Mouse (Mus musculus) gastrocnemius, adult 8-10 months (tissue): ENCODE results near the gene Heatr6. TPM values are rescaled to one million over a fixed set of nuclear protein-coding genes. Genes with fewer than 3 reads are reported as not detected.

Source experiments
- DNase-seq, 2 experiments: peaks; one replicate each; pipeline ENCODE4 v3.0.0; 2022; ENCODE audit warnings: low spot score in 2 of 2
- total RNA-seq, 4 experiments: library from RNA; stranded (reverse); gene quantifications; 2 replicates each; pipeline ENCODE4 v1.2.4; 2022

Heatr6 gene
- total RNA-seq, 4 experiments from 2014 or later, result 8.2 to 9.1 (median 8.6) TPM

DNA sequence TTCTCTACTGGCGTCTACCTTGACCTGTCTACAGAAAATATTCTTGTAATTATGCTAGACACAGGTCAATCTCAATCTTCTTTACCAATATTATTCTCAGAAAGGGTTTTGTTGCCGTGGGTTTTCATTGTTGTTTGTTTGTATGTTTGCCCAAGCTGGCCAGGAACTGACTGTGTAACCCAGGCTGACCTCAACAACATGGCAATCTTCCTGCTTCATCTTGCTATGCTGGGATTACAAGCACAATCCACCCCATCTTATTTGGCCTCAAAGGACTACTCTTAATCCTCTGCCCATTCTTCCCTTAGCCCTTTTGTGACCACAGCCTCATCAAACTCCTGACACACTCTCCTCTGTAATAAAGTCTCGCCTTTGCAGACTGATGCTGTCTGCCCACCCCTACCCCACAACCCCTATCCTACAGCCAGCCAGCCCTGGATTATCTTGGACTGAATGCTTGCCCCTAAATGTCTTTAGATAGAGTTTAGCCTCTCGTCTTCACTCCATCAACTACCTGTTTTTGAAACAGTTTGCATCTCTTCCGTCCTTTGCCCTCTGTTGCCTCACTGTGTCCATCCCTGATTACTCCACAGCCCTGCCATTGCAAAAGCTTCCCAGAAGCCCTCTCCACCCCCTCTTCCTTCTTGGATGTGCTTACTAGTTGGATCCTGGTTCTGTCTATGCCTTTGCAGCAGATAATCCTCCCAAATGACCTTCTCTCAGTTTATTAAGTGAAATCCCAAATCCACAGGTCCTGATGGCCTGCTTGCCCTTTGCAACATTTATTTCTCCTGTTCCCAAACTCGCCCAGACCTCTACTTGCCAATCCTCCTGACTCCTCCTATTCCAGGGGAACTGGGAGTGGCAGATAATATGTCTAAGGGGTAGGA is 5.9 kb upstream of the Heatr6 start:
- DNase-seq, result no peak

DNA sequence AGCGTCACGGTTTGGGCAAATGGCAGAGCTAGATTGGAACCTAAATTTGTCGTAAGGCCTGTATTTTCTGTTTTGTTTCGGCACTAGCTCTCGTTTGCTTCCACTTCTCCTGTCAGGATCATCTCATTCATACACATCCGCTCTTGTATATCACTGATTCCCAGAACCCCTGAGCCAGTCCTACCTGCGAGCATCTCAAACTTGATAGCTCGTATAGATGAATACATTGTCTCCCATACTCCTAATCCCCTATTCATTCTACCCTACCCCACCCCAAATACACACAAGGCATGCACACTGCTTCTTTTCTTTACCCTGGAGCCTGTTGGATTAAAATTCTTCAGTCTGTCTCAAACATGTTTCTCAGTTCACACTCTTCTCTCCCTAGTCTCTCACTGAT is 731 bp downstream of the Heatr6 start:
- DNase-seq, result no peak

DNA sequence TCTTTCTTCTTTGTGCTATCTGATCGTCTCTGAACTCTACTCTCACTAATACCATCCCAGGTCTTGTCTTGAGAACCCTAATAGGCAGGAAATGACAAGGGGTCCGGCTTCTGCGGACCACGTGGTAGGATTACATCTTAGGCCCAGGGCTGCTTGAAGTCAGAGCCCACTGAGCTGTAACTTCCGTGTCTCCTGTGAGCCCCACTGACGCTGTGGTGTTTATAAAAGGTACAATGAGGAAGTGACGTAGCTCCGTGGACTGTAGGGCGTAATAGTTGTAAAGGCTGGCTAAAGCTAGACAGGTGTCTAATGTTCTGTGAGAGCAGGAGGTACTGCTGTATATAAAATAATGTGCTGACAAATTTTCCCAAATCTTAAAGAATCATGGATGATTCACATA is 13.8 kb downstream of the Heatr6 start:
- DNase-seq, result no peak

DNA sequence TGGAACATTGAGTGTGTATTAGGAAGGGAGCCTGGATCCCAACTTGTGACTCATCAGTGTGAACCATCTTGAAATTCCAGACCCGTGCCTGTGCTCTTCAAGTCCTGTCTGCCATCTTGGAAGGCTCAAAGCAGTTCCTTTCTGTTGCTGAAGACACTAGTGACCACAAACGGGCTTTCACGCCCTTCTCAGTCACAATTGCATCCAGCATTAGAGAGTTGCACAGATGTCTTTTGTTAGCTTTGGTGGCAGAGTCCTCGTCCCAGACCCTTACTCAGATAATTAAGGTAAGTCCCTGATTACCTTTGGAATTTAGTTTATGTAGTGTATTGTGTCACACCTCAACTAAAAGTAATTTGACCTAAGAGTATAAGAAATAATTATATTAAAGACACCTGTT is 15.5 kb downstream of the Heatr6 start:
- DNase-seq, result no peak

DNA sequence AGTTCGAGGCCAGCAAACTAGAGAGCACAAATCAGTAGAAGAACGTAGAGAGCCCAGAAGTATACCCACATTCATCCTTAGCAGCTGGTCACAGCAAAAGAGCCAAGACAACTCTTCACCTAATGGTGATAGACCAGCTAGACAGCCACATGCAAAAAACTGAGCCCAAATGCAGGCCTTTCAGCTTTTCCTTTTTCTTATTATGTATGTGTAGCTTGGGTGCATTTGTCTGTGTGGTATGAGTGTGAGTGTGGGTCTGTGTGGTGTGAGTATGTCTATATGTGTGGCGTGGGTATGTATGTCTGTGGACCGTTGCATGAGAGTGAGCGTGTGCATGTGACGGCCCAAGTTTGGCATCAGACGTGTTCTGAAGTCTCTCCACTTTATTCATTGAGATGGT is 17.5 kb downstream of the Heatr6 start:
- no peak for DNase-seq

DNA sequence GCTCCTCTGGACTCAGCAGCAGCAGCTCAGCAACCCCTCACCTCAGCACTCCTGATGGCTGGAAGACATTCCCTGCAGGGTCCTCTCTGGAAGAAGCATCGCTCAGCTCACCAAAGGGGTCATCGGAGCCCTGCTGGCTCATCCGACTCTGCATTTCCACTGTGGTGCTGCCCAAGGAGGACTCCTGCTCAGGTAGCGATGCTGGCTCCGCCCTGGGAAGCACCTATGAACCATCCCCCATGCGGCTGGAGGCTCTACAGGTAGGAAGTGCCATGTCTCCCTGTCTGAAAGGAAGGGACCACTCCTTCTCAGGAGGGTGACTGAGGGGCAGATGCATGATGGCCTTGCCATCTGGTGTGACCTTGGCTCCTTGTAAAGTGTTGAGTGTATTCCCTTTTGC is 18.8 kb downstream of the Heatr6 start:
- DNase-seq, result no peak

DNA sequence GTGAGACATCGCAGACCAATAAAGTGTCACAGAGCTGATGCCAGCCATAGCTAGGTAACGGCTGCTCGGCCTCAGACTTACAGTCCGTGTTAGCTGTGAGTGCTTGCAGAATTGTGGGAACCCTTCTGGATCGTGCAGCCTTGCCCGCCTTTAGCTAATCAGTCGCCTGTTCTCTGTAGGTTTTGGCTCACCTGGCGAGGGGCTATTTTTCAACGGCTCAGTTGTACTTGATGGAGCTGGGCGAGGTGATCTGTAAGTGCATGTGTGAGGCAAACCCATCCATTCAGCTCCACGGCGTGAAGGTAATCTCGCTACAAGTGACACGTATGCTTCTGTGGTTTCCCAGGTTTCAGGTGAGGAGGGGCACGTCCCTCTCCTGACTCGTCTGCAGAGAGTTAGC is 20.2 kb downstream of the Heatr6 start:
- no peak for DNase-seq

DNA sequence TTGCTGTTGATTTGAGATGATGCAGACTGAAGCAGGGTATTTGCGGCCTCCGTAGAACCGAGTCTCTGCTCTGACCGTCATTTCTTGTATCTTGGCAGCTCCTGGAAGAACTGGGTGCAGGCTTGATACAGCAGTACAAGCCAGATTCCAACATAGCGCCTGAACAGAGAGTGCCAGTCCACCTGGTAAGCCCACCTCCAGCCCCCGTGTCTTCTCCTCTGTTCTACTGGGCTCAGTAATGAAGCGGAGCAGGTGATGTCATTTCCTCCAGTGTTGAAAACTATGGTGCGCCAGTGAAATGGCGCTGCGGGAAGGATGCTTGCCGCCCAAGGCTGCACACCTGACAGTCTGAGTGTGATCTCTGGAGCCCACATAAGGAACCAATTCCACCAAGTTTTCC is 20.8 kb downstream of the Heatr6 start:
- no peak for DNase-seq

DNA sequence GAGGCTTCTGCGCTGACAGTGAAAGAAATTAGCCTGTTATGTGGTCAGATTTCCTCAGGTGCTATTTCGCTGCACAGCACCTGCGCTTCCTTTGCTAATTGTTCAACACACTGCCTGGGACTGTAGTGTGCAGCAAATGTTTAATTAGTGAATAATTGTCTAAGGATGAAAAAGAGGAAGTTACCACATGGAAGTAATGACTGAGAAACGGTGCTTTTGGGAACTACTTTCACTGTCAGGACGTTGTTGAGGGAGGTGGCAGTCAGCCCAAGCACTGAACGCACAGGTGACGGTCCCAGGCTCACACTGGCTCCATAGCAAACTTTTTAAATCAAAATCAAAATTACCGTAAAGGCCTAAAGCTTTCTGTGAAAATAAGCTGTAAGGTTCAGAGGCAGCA is 23.3 kb downstream of the Heatr6 start:
- no peak for DNase-seq

DNA sequence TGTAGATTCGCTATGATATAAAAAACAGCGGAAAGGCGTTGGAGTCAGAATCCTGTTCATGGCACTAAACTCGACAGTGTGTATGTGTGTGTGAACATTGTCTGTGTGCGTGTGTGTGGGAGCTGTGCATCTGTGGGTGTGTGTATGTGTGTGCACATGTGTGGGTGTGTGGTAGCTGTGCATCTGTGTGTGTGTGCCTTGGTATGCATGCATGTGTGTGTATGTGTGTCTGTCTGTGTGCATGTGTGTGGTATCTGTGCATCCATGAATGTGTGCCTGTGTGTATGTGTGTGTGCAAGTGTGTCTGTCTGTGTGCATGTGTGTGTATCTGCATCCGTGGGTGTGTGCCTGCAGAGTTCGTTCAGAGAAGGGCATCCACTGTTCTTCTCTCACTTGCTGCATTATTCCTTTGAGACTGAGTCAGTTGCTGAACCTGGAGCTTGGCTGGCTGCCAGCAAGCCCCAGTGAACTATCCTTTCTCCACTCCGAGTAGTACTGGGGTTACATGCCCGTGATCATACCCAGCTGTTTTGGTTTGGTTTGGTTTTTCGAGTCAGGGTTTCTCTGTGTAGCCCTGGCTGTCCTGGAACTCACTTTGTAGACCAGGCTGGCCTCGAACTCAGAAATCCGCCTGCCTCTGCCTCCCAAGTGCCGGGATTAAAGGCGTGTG is 30.6 kb downstream of the Heatr6 start:
- DNase-seq, result no peak

DNA sequence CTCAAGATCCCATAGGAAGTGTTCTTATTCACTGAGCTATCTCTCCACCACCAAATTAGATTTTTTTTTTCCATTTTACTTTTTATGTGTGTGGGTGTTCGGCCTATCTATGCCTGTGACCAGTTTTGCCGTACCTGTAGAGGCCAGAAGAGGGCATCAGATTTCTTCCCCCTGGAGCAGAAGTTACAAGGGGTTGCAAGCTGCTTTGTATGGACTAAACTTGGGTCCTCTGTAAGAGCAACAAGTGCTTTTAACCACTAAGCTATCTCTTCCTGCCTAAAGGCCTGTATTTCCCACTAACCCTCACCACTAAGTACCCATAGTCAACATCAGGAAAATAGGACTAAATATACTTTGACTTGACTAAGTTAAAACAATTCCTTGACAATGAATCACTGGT is 31.2 kb downstream of the Heatr6 start:
- no peak for DNase-seq

DNA sequence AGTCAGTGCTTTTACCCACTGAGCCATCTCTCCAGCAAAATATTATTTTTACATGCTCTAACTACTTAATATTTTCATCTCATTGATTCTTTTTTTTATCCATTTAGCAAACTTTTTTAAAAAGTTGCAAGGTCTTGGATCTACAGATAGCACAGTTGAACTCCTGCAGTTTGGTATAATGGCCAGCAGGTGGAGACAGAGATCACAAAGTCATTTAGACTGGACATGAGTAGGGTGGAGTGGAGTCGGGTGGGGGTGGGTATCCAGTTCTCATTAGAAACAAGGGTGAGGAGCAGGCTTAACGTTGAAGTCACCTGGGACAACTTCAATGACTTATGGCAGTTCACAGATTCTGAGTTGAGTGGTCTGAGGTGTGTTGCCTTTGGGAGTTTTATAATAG is 31.9 kb downstream of the Heatr6 start:
- peak; percentile 10 to 16 for DNase-seq

DNA sequence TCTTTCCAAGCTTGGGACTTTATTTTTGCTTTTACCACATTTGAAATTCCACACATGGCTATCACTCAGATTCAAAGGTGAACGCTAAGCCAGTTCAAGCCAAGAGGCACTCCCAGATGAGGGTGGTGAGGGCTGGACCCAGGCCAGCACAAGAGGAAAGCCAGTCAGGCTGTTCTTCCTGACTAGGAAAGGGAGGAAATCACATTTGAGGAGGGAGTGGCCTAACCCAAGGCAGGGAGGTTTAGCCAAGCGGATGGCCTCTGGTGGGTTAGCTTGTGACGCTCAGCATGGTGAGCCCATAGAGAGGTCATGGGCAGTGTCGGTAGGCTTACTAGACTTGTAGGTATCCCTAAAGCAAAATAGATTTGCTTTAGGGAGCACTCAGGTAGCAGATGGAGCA is 33.3 kb downstream of the Heatr6 start:
- DNase-seq, result no peak

DNA sequence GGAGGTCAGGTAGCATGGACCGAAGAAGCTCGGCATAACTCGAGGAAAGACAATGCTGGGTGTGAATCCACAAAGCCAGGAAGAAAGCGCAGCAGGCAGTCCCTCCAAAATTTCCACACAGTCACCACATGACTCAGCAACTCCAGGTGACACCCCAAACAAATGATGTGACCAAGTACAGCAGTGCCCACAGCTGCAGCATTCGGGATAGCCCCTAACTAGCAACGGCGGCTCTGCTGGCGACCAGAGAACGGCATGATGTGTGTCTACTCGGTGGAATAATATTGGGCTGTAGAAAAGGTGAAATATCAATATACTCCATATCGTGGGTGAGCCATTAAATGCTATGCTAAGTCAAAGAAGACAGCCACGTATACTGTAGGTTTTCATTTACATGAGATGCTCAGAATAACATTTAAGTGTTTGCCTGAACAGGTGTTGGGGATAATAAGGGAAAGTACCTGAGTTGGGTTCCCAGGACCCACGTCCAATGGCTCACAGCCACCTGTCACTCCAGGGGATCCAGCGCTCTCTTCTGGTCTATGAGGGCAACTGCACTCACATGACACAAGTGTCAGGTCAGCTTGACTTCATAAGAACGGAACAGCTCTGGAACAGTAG is 34.0 kb downstream of the Heatr6 start:
- DNase-seq, result no peak

DNA sequence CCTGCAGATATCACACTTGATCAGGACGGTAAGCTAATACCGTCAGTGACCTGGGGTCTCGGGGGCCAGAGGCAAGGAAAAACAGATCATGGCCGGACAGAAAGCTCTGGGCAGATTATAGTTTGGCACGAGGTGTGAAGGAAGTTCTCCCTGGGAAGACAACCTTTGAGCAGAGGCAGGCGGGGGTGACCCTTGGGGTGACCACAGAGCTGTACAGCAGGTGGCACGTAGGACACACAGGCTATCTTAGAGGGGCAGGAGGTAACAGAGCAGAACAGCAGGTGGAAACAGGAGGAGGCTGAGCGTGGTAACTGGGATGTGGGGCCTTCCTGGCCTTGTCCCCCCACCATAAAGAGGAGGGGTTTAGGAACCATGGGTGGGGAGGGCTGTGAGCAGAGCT is 34.8 kb downstream of the Heatr6 start:
- no peak for DNase-seq

DNA sequence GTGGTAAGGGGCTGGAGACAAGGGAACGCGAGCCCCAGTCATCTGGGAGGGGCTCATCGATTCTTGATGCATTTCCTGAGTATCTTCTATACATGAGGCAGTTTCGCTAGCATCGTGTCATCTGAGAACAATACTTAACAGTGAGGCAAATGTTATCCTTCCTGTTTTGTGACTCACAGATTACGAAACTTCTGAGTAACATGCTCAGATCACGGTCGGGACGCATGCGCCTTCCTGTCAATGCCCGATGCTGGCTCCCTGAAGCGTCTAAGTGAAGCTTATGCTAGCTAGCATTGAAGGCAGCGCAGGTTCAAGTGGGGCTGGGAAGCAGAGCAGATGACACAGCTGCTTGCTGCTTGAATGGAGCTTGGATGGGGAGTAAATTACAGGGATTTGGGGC is 35.8 kb downstream of the Heatr6 start:
- DNase-seq, result no peak

DNA sequence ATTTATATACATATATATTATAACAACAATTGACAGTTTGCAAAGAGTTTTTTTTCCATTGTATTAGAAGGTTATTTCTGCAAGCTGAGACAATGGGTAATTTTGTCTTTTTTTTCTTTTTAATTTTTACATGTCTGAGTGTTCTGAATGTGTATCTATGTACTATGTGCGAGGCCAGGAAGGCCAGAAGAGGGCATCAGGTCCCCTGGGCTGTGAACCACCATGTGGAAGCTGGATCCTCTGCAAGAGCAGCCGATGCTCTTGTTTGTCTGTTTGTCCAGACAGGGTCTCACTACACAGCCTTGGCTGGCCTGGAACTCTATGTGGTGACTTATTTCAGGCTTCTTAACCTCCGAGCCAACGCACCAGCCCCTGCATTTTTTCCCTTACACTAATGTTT is 37.6 kb downstream of the Heatr6 start:
- no peak for DNase-seq

DNA sequence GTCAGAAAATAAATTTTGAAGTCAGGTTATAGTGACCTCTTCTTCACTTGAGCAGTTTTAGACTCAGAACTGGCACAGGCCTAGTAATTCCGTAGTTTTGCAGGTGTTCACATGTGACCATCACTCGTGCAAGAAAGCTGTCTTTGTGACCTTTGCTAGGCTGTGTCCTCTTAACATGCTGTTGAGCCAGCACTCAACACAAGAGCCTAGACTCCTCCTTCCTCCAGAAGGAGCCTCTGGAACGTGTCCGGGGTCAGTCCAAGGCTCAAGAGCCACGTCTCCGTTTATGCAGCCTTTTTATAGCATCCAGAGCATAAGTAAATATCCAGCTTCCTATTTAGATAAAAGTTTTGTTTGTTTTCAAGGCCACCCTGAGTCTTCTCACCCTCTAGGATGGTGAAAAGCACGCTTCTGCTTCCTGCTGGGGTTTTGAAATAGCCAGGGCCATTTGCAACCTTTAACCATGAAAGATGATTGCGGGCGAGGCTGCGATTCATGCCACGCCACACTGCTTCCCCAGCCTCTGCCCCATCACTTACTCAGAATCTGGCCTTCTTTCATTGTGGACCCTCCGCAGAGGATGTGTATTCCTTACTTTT is 38.9 kb downstream of the Heatr6 start:
- DNase-seq, result no peak

DNA sequence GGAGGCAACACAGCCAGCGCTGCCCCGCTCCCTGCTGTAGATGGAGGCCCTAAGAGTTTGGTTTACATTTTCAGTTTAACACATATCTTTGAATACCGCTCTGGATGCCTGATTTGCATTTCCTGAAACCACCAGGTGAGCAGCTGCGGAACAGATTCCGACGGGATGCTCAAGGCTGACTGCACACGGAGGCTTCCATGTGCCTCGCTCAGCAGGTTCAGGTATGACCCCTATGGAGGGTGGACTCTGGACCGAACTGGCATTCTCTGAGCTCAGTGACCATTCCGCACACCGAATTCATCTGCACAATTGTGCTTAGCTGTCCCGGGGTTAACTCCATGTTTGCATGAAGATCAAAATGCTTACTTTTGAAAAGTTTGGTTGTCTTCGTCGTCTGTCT is 39.8 kb downstream of the Heatr6 start:
- DNase-seq, result no peak

DNA sequence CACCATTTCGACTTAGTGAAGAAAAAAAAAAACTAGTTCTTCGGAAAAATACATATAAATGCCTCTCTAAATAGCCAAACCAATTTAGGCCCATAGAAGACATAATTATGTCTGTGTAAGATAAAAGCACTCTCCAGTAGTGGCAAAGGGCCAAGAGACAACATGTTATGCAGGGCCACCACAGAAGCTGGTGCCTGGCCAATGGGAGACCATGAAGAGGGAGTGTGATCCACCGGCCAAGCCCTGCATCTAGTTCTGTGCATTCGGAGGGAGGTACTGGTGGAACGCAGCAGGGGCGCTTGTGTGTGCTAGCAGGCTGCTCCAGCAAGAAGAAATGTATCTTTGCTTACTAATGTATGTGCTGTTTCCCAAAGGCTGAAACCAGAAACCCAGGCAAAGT is 42.6 kb downstream of the Heatr6 start:
- DNase-seq, result no peak

DNA sequence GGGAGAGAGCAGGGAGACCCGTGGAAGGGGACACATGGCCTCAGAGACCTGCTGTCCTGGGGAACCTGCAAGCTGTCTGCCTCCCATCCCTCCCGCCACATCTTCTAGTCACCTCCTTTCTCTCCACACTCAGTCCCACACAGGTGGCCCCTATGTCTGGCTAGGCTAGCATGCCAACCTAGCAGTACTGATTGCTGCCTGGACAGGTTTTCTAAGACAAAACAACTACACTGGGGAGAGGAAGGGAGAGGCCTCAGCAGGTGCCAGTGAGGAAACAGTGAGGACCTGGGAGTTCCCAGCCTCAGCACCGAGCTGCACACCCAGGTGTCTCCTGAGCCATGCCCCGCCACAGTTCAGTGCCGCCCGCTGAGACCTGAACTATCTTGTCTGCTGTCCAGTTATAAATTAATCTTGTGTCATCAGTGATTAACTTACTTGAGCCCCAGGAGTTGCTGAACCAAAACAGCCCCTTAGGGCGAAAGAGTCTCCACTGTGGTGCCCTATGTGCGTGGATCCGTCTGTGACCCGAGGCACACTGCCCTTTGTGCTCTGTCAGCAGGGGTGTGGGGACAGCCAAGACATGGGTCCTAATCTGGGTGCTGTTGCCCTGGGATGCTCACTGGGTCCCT is 43.6 kb downstream of the Heatr6 start:
- DNase-seq, result no peak
